Mouse (Mus musculus) ovary, postnatal 36 days (tissue): Measurements from ENCODE around the gene Sec62.
"Not testable (repeated sequence)": the region's sequence is repeated elsewhere in the genome, so short reads cannot be mapped to it uniquely, and the experiment has no call there.

Experiments
- DNase-seq: peaks from one replicate; pipeline ENCODE4 v3.0.0; 2022; ENCODE audit warnings: low spot score, mixed read lengths

Sec62 gene

GRCm38 (mm10) chr3:30831848-30832606, 39.4 kb downstream of the Sec62 start:
- DNase-seq, result no peak

- DNase-seq, result no peak
These were observed 40.6 kb downstream of the Sec62 start for GRCm38 (mm10) chr3:30833254-30833653.

- DNase-seq, result no peak
These were observed 53.1 kb downstream of the Sec62 start for GRCm38 (mm10) chr3:30845755-30846154.

- DNase-seq, result no peak
These were observed 54.7 kb downstream of the Sec62 start for GRCm38 (mm10) chr3:30847413-30847812.

- no peak for DNase-seq
These were observed 58.7 kb downstream of the Sec62 start for GRCm38 (mm10) chr3:30851422-30851821.

- DNase-seq, result no peak
These were observed 60.9 kb downstream of the Sec62 start for GRCm38 (mm10) chr3:30853596-30853995.

- DNase-seq, result peak; percentile 73
These were observed 63.2 kb downstream of the Sec62 start, which contains the start of gene Gpr160 for GRCm38 (mm10) chr3:30855604-30856458. Gpr160 (plus strand) TSS chr3:30855950.

- DNase-seq, result not testable (repeated sequence)
These were observed 66.9 kb downstream of the Sec62 start for GRCm38 (mm10) chr3:30859599-30859998.

- no peak for DNase-seq
These were observed 68.0 kb downstream of the Sec62 start for GRCm38 (mm10) chr3:30860705-30861104.

- DNase-seq, result no peak
These were observed 71.2 kb downstream of the Sec62 start for GRCm38 (mm10) chr3:30863712-30864435.

- DNase-seq, result no peak
These were observed 72.0 kb downstream of the Sec62 start for GRCm38 (mm10) chr3:30864640-30865039.

- DNase-seq, result peak; percentile 13
These were observed 75.5 kb downstream of the Sec62 start for GRCm38 (mm10) chr3:30868176-30868575.

- DNase-seq, result no peak
These were observed 76.0 kb downstream of the Sec62 start for GRCm38 (mm10) chr3:30868625-30869024.

GRCm38 (mm10) chr3:30869995-30870394, 77.3 kb downstream of the Sec62 start:
- DNase-seq, result no peak
